Mouse (Mus musculus) lung, adult 2 months (tissue): ENCODE measurements around the gene Gm10226.

Experiments
- CTCF ChIP-seq: fragments of 200-500 bp; IDR thresholded peaks from 2 replicates; pipeline ENCODE4 v1.5.1; 2011; ENCODE audit warnings: mild to moderate bottlenecking, low read length, control low read depth; ENCODE audit not compliant: insufficient read depth
- POLR2A ChIP-seq: fragments of 200-500 bp; IDR thresholded peaks from 2 replicates; pipeline ENCODE4 v1.6.1; 2011; ENCODE audit warnings: low read depth, mild to moderate bottlenecking, control low read depth, low read length, borderline replicate concordance; ENCODE audit errors: extremely low read depth

- TF ChIP-seq POLR2A (no peak), CTCF (no peak)
These were observed 1.7 kb downstream of the Gm10226 start for GRCm38 (mm10) chr17:21693342-21693741.
